Mouse (Mus musculus): ENCODE results near the gene Fbxo6.
"Not testable (repeated sequence)": the region's sequence is repeated elsewhere in the genome, so short reads cannot be mapped to it uniquely, and the experiment has no call there.

Gene Fbxo6

GRCm38 (mm10) chr4:148151267-148152168, at the start of gene Fbxo6:
Fbxo6 (minus strand) TSS chr4:148152140.
- peak; percentile 93 for DNase-seq

GRCm38 (mm10) chr4:148198721-148199120, 46.8 kb upstream of the Fbxo6 start:
- DNase-seq, result no peak

DNA sequence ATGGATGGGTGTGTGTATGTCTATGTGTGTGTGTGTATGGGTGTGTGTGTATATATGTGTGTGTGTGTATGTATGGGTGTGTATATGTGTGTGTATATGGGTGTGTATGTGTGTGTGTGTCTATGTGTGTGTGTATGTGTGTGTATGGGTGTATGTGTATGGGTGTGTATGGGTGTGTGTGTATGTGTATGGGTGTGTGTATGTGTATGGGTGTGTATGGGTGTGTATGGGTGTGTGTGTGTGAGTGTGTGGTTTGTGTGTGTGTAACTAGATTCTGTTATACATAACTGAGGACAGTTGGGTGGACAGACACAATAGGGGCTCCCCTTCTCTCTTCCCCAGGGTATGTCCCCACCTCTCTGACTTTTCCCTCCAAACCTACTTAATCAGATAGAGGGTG, 42.5 kb upstream of the Fbxo6 start:
- DNase-seq, result no peak

DNA sequence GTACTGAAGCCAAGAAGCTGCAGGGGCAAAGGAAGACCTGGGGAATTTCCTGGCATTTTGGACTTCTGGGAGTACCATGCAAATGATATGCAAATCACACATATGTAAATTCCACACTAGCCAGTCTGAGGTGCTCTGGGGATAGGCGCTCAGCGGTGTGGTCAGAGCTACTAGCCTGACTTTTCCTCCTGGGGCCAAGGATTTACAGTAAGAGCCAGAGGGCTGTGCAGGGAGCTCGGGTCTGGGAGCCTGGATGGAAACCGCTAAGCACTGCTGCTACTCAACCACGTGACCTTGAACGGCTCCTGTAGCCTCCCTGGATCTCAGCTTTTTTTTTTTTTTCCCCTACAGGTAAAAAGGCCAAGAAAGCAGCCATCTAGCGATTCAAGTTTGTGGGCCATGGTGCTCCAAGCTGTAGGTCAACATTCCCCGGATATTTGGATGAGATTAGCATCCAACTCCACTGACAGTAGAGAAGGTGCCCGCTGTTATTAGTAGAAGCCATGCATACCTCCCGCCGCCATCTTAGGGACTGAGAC, 40.8 kb upstream of the Fbxo6 start:
- no peak for DNase-seq

DNA sequence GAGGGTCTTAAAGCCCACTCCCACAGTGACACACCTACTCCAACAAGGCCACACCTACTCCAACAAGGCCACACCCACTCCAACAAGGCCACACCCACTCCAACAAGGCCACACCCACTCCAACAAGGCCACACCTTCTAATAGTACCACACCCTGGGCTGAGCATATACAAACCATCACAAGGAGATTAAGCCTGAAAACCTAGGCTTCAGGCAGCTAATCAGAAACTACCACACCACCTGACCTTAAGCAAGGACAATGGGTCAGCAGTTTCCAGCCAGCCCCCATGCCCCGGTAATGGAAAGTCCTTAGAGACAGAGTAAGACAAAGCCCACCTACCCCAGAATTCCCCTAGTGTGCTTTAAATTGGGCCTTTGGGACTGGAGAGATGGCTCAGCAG, 36.8 kb upstream of the Fbxo6 start:
- not testable (repeated sequence) for DNase-seq

- no peak for DNase-seq
Measured at GRCm38 (mm10) chr4:148185819-148186218, 33.9 kb upstream of the Fbxo6 start.

GRCm38 (mm10) chr4:148184564-148184963, 32.6 kb upstream of the Fbxo6 start:
- DNase-seq, result no peak

DNA sequence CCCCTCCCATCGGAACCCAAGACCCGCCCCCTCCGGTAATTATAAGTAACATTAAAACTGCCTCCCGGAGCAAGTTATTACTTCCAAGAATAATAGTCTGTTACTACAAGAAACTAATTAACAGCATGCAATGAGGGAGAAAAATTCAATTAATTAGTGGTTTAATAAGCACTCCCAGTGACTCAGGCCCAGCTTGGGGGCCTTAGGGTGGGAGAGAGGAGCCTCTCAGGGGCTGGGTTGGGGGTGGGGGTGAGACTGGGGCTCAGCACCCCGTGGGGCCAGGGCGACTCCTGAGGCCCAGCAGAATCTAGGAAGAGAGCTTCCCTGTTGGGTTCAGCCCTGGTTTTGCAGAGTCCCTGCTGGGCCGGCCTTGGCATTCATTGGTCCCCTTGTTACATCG, 30.4 kb upstream of the Fbxo6 start:
- DNase-seq, result no peak

DNA sequence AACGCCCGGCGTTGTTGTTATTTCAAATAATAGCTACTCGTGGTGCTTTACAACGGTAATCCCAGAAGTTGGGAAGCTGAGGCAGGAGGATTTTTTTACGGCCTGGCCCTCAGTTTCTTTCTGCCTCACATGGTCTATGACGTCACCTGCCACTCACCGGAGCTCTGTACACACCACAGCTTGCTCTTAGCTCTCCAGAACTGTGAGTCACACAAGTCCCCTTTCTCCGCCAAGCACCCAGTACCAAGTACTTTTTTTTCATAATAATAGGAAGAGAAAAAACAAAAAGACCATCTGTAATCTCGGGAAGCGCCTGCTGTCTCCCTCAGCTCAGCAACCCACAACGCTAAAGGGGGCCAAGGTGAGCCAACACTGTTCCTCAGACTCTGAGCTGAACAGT, 29.5 kb upstream of the Fbxo6 start:
- DNase-seq, result no peak

DNA sequence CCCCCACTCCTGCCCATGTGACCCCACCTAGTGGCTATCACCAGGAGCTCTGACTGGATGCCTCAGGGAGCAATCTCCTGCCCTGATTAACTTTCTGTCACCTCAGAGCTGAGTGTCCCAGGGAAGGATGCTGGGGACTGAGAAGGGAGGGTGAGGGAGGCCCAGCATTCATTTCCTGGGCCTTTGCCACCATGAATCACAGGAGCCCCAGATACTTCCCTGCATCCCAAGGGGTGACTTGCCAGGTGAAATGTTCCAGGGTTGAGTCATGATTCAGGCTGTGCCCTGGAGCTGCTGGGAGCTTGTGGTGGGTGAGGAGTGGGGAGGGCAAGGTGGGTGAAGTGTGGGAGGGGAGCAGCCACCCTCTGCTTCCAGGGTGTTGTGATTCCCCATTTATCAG, 25.8 kb upstream of the Fbxo6 start:
- no peak for DNase-seq

DNA sequence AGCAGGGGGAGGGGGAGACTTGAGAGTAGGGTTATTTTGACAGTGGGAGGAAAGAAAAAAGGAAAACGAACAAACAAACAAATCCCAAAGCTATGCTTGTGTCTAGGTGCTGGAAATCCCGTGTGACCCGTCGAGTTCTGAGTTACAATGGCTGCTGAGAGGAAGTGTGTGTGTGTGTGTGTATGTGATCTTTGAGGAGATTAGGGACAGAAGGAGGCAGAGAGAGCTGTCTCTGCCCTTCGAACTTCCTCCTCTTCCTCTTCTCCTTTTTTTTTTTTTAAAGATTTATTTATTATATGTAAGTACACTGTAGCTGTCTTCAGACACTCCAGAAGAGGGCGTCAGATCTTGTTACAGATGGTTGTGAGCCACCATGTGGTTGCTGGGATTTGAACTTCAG, 24.7 kb upstream of the Fbxo6 start:
- DNase-seq, result not testable (repeated sequence)

DNA sequence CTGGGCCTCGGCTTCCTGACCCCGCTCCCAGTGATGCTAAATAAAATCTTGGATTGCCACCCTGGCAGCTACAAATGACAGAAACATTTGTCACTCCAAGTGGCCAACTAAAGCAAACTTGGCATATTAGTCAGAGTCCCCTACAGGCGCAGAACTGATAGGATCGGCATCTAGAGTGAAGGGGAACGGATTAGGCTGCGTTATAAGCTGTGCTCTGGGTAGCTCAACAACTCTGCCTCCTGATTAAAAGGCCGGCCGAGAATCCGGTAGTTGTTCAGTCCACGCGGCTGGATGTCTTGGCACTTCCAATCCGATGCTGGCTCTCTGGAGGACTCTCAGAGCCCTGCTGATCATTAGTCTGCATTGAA, 22.5 kb upstream of the Fbxo6 start:
- DNase-seq, result no peak

DNA sequence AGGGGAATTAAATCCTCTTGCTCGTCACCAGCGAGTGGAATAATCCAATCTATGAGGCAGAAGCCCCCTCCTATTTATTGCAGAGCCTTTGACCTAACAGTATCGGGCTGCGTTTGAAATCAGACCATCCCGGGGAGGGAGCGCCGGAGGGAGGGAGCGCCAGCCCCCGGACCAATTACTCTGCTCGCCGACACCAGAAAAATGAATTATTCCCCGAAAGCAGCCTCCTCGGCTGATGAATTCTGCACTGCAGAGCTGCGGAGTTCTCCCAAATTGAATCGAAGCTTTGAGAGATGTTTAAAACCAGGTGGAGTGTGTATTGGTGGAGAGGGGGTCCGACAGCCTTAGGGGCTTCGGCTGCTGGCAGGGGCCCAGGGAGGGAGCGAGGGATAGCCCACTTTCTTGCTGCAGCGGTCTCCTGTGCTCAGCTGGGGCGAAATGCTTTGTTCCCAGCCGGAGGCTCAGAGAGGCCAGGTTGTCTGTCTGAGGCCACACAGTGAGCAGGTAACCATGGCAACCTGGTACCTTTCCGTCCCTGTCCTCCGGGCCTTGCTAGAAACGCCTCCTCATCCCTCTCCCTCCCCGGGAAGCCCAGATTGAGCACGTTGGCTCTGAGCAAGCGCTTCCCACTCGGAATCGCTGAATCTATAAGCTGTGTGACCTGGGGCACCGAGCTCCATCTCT, 22.0 kb upstream of the Fbxo6 start:
- DNase-seq, result peak; percentile 58

DNA sequence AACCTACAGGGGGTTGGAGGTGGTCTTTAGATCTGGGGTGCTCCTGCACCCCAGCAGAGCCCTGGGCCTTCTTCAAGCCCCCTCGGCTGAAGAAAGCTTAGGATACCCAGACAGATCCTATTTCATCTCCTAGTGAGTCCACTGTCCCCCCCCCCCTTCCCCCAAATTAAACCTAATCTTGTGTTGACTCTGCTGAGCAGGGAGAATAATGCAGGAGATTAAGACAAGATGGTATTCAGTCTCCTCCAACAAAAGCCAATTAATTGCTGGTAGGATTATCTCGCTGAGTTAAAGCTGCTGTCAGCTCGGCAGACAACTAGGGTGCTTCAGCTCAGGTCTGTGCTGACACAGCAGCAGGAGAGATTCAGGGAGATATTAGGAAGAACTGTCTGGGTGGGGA, 19.3 kb upstream of the Fbxo6 start:
- DNase-seq, result no peak

DNA sequence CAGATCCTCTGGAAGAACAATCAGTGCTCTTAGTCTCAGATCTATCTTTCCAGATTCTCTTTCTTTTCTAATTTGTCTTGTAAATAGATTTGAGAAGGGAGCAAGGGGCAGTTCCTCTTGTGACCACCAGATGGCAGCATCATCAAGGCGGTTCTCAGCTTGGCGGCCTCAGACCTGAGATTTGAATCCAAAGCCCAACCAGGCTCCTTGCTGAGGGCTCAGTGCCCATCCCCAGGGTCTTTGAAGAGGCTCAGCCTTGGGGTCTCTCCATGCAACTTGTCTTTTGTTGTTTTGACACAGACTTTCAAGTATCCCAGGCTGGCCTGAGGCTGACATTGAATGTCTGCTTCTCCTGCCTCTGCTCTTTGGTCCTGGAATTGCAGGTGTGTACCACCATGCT, 18.9 kb upstream of the Fbxo6 start:
- DNase-seq, result peak; percentile 68

DNA sequence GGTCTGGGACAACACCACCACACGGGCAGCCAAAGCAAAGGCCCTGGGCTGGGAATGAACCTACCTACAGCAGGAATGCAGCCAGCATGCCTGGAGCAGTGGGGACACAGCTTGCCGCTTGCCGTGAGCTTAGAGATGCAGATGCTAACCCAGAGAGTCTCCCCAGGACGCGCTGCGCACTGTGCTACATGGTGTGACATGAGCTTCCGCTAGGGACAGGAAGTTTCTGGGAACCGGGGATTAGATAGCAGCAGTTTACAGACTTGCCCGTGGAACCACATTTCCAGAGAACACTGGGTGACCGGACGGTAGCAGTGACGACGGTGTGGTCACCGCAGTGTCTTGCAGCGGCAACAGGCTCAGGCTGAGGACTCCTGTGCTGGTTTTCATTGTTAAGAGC, 17.6 kb upstream of the Fbxo6 start:
- no peak for DNase-seq

DNA sequence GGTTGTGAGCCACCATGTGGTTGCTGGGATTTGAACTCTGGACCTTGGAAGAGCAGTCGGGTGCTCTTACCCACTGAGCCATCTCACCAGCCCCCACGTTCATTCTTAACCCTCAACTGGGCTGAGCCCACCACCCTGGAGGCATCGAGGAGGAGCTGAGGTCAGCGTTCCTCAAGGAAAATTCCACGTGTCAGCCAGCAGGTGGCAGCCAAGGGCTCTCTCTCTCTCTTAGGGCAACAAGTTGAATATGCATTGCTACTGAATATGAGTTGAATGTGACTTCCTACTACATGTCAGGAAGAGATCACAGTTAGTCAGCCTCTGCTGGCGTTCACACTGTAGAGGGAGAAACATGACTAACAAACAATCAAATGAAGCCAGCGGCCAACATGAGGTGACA, 16.3 kb upstream of the Fbxo6 start:
- peak; percentile 70 for DNase-seq

DNA sequence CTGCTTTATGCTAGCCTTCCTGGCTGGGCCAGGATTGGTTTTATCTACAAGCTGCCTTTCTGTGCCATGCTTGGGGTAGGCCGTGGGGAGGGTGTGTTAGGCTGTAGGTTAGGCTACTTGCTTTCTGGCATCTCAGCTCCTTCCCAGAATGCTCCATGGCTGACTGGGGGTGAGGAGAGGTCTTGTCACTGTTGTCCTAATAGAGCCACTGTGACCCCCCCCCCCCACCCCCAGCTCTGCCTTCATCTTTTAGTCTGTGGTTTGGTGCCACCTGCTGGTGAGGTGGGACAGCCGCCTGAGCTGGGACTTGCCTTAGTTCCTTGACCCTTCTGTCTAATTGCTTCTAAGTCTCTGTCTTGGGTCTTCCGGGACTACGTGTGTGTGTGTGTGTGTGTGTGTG, 15.0 kb upstream of the Fbxo6 start:
- DNase-seq, result peak; percentile 79

DNA sequence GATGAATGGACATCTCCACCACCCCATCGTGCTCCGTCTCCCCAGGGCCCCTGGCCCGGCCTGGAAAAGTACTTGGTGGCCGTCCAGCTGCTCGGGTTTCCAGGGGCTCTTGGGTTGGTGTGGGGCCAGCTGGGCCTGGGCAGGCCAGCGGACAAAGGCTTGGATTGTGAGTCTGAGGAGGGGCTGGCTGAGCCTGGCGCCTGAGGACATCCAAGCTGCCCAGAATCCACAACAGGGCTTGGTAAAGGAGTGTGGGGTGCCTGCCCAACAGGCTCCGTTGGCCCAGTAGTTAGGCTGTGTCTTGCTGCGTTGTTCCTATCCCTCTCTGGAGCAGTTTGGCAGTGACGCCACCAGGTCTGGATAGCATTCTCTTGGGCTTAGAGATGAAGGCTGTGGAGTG, 14.5 kb upstream of the Fbxo6 start:
- no peak for DNase-seq

DNA sequence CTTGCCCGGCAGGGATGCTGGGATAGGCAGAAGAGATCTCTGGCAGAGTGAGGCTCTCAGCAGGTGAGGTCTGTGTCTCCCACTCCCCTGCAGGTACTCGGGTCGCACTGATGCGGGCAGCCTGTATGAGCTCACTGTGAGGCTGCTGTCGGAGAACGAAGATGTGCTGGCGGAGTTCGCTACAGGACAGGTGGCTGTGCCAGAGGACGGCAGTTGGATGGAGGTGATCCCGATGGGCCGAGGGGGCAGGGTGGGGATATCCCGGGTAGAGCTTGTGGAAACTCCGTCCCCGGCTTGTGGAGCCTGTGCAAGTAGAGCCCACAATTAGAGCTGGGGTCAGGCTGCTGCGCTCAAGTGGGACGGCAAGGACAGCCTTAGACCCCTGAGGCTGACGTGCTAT, 13.6 kb upstream of the Fbxo6 start:
- no peak for DNase-seq

- DNase-seq, result no peak
Measured at GRCm38 (mm10) chr4:148164461-148164860, 12.5 kb upstream of the Fbxo6 start.

DNA sequence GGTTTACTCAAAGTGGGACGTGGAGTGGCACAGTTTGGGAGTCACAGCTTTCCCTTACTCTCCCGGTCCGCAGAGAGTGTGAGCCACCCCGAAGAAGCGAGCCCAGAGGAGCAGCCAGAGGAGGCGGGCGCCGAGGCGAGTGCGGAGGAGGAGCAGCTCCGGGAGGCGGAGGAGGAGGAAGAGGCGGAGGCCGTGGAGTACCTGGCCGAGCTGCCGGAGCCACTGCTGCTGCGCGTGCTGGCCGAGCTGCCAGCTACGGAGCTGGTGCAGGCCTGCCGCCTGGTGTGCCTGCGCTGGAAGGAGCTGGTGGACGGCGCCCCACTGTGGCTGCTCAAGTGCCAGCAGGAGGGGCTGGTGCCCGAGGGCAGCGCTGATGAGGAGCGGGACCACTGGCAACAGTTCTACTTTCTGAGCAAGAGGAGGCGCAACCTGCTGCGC, 12.1 kb upstream of the Fbxo6 start:
- DNase-seq, result peak; percentile 88

DNA sequence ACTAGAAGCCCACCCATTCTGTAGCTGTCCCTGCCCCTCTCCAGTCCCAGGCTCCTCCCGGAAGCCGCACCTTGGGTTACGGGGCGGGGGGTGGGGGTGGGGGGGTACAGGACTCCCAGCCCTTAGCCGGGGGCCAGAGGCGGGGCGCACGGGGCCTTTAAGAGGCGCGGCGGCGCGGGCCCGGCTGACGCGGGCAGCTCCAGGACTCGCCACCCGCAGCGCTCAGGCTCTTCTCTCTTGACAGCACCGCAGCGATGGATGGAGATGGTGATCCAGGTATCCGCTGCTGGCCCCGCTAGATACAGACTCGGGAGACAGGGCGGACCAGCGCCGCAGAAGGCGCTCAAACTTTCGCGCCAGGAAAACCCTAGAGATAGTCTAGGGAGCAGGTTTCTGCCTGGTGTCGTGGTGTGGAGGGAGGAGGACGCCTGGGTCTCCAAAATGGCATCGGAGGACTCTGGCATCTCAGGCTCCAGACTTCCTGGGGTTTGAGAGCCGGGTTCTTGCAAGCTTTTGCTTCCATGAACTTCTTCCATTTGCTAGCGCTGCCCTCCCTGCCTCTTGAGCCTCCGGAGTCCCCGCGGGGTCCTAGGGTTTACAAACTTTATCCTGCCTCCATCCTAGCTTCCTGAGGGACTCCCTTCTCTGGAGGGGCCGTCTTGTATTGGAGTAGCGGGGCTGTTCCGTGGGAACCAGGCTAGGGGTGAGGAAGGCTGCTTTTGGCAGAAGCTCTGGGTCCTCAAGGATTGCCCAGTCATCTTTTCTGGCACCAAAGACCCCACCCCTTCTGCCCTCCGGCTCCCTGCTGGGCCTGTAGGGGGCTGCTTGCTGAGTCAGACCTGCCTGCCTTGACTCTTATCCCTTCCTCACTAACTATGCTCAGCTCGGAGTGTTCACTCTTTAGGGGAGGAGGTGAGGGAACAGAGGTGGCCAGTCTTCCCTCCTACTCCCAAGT, 8.8 kb upstream of the Fbxo6 start, which contains the start of the genes Fbxo44 and Fbxo2:
TSS of gene Fbxo44 (minus strand) at position 47 of the 955 bp plus-strand sequence.
TSS of gene Fbxo2 (plus strand) at position 186 of the 955 bp plus-strand sequence.
- DNase-seq, result peak; percentile 76
